Mouse (Mus musculus) fat pad, adult 2 months (tissue): ENCODE results near the gene Tdp1.
"Not testable (repeated sequence)": the region's sequence is repeated elsewhere in the genome, so short reads cannot be mapped to it uniquely, and the experiment has no call there.

Source experiments
- DNase-seq: peaks from one replicate; pipeline ENCODE4 v3.0.0-alpha.2; 2011; ENCODE audit warnings: low read depth, low spot score; ENCODE audit errors: extremely low read depth

Tdp1 gene

GRCm38 (mm10) chr12:99956411-99956810 is 72.1 kb downstream of the Tdp1 start:
- no peak for DNase-seq

- DNase-seq = no peak
These were observed 74.0 kb downstream of the Tdp1 start for GRCm38 (mm10) chr12:99958068-99959060.

GRCm38 (mm10) chr12:99959291-99959690 is 75.0 kb downstream of the Tdp1 start:
- DNase-seq = no peak

DNA sequence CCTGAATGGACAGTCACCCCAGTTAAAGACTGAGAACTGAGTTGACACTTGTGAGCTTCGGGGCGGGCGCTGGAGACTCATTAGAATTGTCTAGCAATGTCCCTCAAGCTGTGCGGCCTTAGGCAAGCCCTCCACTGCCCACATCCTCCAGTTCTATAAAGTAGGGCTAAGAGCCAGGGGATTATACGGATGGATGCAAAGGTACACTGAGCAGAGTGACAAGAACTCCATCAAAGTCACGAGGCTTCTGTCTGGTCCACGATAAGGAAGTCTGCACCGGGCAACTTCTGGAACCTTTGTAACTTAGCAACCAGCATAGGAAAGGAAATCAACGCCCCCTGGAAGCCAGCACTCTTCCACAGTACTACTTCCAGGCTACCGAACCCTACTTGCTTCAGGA is 75.6 kb downstream of the Tdp1 start:
- no peak for DNase-seq

- DNase-seq = no peak
These were observed 76.4 kb downstream of the Tdp1 start for GRCm38 (mm10) chr12:99960675-99961074.

DNA sequence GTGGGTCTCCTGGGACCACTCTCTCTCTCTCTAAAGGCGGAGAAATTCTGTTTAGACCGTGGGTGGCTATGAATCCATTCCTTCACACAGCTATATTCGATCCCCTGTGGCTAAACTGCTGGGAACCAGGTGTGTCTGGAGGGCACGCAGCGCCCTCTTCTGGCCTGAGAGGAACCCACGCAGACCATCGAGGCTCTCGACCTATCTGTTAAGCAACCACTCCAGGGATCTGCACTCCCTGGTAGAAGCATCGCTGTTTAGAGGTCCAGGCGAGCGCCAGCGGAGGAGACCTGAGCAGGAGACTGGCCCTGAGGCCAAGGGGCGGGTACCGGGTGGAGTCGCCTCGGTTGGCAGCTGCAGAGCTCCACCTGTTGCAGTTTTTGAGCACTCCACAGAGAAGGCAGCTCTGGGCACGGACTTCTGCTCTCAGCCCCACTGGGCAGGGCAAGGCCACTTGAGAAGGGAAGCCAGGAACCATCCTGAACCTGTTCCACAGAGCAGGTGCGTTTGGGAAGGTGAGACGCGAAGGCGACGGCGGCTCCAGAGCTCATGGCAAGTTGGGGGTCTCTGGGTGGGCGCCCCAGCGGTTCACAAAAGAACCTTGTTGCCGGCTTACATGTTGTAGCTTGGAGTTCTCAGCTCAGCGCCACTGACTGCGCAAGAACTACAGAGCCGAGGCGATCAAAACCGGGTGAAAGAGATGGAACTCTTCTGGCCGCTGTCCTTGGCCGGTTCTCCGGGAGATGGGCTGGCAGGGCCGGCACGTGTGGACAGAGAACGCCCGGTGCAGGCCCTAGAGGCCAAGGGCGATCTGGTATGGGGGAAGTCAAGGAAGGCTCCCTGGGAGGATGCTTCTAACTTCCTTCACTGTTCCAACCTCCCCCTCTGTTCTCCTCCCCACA is 80.2 kb downstream of the Tdp1 start, which contains the start of gene Kcnk13:
Gene Kcnk13, plus strand, starts transcription at position 199 of the 902 bp plus-strand sequence.
- no peak for DNase-seq

- no peak for DNase-seq
These were observed 81.1 kb downstream of the Tdp1 start for GRCm38 (mm10) chr12:99965203-99966115.

DNA sequence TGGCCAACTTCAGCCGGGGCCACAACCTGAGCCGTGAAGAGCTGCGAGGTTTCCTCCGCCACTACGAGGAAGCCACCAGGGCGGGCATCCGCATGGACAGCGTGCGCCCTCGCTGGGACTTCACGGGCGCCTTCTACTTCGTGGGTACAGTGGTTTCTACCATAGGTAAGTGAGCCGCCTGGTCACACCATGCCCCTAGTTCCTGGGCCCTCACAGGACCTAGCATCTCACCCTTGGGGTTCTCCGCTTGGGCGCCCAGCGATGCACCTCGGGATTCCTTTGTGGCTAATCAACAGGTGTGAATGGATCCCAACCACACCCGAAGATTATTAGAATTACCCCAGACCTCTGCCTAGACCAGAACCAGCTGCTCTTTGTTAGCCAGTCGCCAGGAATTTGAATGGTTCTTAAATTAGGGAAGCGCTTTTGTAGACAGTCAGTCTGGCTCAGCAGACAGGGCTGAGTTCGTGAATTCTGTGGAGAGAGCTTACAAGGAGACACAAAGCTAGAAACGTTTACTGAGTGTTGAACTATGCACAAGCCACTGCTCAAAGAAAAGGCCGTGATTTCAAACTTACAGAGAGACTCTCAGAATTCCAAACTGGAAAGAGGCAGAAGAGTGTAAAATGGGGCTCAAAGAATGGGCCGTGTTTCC is 81.9 kb downstream of the Tdp1 start:
- DNase-seq = no peak

DNA sequence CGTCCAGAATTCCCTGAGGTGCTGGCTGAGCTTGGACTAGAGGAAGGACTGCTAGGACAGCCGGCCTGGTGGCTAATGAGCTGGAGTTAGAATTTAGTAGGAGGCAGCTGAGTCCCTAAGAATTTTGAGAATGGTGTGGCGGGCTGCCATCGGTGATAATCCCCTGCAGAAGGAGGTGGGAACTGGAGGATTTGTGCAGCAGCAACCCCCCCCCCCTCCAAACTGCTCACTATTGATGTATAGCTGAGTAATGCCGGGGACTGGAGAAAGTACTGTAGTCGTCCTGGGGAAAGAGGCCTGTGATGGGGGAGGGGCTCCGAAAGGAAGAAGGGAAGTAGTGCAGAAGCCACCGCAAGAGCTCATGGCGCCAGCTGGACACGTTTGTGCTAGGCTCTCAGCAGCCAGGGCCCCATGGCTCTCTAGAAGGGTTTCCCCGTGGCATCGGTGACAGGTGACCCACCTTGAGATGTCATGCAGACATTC is 82.6 kb downstream of the Tdp1 start:
- no peak for DNase-seq

DNA sequence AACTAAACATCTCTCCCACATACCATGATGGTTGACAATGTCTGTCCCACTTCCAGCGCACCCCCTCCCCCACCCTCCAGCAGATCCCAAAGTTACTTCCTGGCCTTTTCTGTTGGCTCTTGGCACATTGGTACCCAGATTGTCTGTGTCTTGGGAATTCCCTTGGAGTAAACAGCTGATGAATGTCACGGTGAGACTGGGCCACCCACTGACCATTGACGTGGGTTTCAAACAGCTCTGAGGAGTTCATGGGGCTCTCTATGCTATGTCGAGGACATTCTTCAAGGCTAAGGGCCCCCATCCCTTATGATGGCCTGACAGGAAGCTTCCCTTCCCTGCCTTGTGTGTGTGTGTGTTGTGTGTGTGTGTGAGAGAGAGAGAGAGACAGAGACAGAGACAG is 85.6 kb downstream of the Tdp1 start:
- no peak for DNase-seq

- not testable (repeated sequence) for DNase-seq
These were observed 87.0 kb downstream of the Tdp1 start for GRCm38 (mm10) chr12:99971205-99971894.

DNA sequence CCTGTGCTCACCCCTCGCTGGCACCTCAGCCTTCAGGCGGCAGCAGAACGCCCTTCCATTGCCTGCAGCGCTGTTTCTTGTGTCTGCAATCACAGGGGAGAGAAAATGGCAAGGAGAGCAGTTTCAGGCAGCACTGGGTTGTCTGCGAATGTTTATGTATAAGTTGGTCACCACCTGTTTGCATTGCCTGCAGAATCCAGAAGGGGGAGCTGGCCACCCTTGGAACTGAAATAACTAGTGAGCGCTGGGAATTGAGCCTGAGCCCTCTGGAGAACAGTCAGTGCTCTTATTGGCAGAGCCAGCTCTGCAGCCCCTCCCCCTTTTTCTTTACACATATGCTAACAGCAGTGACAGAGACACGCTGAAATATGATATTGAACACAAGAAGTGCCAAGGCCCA is 88.5 kb downstream of the Tdp1 start:
- DNase-seq = no peak

GRCm38 (mm10) chr12:99973659-99974058 is 89.3 kb downstream of the Tdp1 start:
- no peak for DNase-seq

- no peak for DNase-seq
These were observed 95.2 kb downstream of the Tdp1 start for GRCm38 (mm10) chr12:99979541-99979940.

DNA sequence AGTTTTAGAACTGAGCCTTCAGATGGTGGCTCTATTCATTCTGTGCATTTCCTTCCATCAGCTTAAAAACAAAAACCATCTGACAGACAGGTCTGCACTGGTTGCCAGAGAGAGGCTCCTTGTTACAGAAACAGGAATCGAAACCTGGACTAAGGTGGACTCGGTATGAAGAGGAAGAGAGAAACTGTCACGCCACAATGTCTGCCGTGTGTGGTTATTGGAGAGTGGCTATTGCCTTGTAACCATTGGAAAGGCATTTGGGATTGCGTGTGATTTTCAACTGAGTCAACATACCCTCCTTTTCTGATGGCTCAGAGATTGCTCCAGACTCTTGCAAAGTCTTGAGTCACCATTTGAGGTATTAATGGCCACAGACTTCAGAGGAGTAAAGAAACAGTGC is 102.5 kb downstream of the Tdp1 start:
- DNase-seq = no peak

DNA sequence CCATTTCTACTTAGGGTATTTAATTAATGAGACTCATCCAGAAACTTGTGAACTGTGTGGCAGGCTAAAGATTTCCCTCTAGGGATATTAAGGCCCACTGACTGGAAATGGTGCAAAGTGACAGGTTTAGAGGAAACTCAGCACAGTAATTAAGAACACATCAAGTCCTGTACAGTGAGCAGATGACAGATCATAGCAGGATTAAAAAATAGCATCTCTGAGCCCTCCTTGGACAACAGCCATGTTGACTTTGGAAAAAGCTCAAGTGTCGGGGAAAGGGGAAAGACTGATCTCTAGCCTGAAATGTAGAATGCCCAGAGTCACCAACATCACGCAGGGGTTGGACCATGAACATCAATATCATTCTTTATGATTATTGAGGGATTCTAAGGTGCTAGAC is 103.8 kb downstream of the Tdp1 start:
- DNase-seq = no peak

- no peak for DNase-seq
These were observed 108.1 kb downstream of the Tdp1 start for GRCm38 (mm10) chr12:99992362-99992862.

GRCm38 (mm10) chr12:99993146-99993890 is 109.0 kb downstream of the Tdp1 start:
- no peak for DNase-seq
